Mouse (Mus musculus) right cerebral cortex, adult 2 months (tissue): ENCODE data around the gene Cops3.

Experiments used
- DNase-seq, 2 experiments: peaks; one replicate each; pipeline ENCODE4 v3.0.0; 2021 to 2022; ENCODE audit warnings: low spot score in 2 of 2

Cops3 gene

DNA sequence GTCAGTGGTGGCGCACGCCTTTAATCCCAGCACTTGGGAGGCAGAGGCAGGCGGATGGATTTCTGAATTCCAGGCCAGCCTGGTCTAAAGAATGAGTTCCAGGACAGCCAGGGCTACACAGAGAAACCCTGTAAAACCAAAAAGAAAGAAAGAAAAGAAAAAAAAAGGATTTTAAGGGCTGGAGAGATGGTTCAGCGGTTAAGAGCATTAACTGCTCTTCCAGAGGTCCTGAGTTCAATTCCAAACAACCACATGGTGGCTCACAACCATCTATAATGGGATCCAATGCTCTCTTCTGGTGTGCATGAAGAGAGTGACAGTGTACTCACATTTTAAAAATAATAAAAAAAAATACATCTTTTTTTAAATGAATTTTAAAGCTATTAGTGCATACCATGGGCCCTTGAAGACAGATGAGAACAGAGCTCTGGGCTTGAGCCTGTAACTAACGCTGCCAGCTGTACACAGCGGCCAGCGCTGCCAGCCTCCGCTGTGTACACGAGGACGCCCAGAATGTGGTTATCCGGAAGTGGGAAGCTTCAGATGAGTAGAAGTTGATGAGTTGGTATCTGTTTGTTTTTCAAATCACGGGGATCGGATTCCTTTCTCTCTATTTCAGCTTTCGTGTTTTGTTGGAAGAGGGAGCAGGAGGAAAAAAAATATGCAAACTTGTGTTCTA is 29.0 kb downstream of the Cops3 start:
- no peak for DNase-seq

DNA sequence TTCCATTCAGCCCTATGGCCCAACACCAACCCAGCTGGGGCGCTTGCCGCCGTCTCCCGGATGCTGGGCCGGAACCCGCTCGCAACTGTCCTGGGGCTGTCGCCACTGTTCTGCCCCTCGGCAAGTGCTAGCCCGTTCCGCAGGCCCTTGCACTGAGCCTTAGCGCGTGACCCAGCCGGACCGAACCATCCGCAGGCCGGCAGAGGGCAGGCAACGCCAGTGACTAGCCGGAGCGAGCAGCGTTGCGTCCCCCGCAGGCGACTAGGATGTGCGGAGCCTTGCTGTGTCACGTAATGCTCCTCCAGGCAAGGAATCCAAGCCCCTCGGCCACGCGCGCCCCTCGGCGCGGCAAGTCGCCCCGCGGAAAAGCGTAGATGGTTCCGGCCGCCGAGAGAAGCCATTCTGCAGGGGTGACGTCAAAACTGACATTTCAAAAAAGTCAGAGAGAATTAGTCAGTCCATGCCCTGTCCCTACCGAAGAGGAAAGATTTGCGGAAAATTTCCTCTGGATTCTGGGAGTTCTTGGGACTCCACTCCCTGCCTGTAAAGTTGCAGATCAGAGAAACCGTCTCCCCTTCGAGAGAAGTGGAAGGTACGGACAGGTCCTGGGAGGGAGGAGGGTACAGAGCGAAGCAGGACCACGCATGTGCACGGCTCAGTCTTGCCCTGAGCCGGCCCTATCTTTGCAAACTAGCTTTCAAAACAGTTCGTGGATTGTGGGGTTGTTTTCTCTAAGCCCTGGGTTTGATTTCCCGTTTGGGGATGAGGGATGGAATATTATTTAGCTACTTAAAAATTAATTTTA is 29.8 kb downstream of the Cops3 start, which contains the start of gene Flcn:
Flcn (minus strand) TSS at position 347 of the 805 bp plus-strand sequence.
- peak; percentile 87 for DNase-seq

GRCm38 (mm10) chr11:59809071-59809669 is 30.5 kb downstream of the Cops3 start:
- peak in 1 of 2 experiments; percentile 27 for DNase-seq

GRCm38 (mm10) chr11:59808170-59808960 is 31.3 kb downstream of the Cops3 start:
- no peak for DNase-seq

DNA sequence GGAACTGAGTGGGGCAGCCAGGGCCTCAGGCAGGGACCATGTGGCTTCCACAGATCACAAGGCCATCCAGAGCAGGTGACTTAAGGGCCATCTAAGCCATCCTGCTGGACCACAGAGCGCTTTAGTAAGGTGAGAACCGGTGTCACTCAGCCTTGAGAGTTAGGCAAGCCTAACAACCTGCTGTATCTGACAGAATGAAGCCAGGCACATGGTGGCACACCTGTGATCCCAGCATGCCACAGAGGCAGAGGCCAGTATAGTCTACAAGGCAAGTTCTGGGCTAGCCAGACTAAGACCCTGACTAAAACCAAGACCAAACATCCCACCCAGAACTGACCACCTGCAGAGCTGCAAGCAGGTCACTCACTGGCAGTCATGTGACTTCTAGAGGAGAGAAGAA is 34.0 kb downstream of the Cops3 start:
- no peak for DNase-seq

GRCm38 (mm10) chr11:59805256-59805655 is 34.4 kb downstream of the Cops3 start:
- DNase-seq, result no peak

- no peak for DNase-seq
Observed at GRCm38 (mm10) chr11:59804409-59805110, 35.1 kb downstream of the Cops3 start.

- DNase-seq, result no peak
Observed at GRCm38 (mm10) chr11:59803516-59803915, 36.1 kb downstream of the Cops3 start.

DNA sequence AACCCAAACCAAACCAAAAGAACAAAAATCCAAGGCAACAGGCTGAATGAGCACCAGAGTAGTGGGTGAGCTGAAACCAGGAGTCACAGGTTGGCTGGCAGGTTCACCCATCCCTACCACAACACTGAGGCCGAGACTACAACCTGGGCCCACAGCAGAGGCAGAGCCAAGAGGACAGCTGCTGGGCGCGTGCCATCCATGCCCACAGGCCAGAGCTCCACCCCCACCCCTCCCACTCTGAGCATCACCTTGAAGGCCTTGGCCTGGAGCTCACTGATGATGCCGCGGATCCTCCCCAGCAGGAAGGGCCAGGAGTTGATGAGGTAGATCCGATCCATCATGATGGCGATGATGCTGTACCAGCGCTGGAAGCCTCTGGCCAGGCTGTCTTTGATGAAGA is 37.8 kb downstream of the Cops3 start:
- no peak for DNase-seq

GRCm38 (mm10) chr11:59800412-59800811 is 39.2 kb downstream of the Cops3 start:
- no peak for DNase-seq

GRCm38 (mm10) chr11:59793390-59793789 is 46.2 kb downstream of the Cops3 start:
- DNase-seq, result no peak

DNA sequence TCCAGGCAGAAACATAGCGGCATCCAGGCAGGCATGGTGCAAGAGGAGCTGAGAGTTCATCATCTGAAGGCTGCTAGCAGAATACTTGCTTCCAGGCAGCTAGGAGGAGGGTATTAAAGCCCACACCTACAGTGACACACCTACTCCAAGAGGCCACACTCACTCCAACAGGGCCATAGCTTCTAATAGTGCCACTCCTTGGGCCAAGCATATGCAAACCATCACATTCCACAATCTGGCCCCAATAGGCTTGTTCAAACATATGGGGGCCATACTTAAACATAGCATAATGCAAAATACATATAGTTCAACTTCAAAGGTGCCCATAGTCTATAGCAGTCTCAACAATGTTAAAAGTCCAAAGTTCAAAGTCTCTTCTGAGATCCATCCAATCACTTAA is 50.3 kb downstream of the Cops3 start:
- no peak for DNase-seq

- peak; percentile 26 to 39 for DNase-seq
Observed at GRCm38 (mm10) chr11:59787199-59787781, 52.3 kb downstream of the Cops3 start, which contains the start of gene Pld6. Pld6 (minus strand) TSS chr11:59787645.

DNA sequence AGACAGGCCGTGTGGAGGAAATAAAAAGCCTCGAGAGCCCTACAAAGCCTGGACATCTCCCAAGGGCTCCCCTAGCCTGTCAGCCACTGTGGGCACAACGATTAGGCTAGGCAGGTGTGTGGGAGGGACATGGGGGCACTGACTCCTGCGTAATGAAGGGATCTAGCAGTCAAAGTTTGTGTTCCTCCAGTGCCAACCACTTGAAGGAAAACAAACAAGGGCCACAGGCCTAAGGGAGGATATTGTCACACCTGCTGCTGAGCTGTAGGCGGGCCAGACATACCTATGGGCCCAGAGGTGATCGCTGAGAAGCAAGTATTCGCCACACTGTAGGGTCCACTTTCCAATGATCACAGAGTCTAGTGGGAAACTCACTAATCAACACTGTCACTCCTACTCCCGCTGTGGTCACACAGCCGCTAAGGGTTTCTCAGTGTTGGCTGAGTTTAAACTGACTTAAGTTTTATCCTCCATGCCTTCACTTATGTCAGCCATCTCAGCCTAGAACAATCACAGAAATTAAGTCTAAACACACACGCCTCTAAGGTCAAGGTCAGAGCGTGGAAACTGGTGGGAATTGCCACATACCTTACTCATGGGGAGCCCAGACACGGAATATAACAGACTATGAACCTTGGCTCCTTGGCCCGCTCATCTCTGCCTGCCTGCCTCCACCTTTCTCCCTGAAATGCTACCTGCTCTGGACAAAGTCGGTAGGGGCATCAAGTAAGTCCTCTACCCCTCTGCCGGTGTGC is 53.0 kb downstream of the Cops3 start:
- DNase-seq, result no peak

DNA sequence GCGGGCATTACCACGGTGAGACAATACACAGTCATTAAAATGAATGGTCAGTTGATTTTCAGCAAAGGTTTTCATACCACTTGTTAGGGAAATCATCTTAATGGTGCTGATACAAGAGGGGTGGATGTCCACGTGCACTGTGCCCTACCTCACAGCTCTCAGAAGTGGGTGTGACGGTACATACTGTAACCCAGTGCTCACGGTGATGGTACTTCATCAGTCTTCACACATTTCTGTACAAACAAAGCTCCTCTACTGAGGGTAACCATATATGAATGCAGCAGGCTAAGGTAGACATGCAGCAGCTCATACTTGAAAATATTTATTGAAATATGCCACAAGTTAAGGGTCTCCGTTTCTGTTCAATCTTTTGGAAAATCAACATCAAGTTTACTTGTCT is 56.0 kb downstream of the Cops3 start:
- no peak for DNase-seq

DNA sequence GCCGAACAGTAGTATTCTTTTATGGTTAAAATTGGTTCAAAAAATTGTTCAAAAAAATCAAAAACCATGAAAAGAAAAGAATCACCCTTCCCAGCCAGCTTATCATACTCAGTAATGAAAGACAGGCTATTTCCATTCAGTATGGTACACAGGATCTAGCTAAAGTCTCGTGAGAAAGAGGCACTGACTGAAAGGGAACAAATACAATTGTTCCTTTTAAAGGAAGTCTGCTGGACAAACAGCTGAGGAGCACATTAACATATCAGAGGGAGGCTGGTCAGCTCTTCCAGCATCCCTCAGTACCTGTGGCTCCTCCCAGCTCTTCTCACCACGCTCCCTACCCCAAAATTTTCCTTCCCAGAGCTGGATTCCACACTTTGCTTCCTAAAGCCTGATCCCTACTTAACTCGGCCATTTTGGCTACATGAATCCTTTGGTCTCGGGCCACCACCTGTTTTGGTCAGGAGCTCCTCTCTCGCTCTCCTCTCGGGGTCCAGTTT is 57.5 kb downstream of the Cops3 start:
- no peak for DNase-seq

DNA sequence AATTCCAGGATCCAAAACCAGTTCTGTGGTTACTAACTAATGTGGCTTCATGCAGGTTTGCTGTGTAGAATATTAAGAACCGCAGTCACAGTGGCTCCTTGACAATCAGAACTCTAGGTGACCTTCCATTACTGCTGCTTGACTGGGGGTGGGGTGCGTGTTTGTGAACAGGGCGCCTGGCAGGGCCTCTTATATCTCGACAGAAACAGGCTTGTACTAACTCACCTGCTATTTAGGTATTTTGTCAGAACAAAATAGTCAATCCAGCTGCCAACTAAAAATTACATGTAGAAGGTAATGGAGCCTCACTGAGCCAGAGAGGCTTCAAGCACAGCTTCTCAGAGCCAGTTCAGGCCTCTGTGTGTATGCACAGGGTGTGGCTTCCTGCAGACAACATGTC is 59.4 kb downstream of the Cops3 start:
- DNase-seq, result no peak

DNA sequence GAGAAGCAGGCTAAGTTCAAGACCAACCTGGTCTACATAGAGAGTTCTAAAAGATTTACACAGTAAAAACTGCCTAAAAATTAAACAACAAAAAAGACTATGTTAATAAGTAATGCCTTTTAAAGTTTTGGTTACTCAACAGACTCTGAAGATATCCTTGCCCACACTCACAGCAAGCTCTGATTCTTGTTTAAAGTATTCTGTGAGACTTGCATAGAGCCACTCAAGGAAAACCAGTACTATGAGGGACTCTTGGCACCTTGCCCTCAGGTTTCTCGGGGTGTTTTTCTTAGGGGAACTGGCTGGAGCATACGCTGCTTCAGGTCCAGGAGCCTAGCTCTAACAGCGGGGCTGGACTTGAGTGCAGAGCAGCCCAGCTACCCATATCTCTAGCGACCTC is 60.2 kb downstream of the Cops3 start:
- no peak for DNase-seq

GRCm38 (mm10) chr11:59778874-59779223 is 60.8 kb downstream of the Cops3 start:
- no peak for DNase-seq
